ENCODE assay signal across 11 mouse cellular contexts in the genomic region with DNA sequence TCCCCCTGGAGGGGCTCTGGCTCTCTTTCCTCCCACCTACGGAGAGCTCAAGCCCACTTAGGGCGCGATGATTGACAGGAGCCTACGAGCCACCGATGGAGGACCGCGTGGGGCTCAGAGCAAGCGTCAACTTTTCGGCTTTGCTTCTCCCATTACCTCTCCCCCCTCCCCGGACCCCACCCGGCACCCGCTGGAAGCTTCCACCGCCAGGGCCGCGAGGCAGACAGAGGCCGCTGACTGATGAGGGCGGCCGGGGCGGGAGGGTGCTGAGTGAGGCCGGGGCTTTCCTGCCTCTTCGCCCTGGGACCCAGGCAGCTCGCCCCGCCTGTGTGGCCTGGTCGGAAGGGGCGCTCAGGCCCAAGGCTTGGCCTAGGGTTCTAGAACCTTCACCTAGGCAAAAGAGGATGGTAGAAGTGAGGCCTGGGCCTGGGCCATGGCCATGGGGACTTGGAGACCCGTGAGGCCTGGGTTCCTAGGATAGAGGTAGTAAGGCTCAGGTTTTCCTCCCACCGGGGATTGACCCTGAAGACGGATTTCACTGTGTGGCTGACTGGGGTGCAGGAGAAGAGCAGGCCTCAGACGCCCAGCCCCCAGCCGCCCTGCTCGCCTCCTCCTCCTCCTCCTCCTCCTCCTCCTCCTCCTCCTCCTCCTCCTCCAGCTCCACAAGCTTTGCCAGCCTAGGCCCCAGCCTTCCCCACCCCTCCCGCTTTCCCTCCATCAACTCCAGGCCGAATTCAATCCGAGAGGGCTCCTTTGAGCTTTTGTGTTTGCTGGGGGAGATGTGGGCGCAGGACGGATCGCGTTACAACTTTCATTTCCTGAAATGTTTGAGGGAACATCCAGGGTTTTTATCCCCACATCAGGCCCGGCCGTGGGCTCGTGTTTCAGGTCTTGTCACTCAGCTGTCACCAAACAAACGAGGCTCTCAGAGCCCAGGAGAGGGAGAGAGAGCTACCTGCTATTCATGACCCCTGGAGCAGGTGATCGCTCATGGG. TPM values are rescaled to one million over a fixed set of nuclear protein-coding genes. Genes with fewer than 3 reads are reported as not detected.
DNase-seq lines count a peak whose midpoint lies in the region; ATAC-seq and TF ChIP-seq lines count a peak whose summit lies in the region.
"Had no signal": no experiment of that assay in that cellular context is flagged by ENCODE, and none has a peak within 500 bp of the region (broad histone marks: within the 10 kb centered on the region; RNA-seq: fewer than 3 reads in every experiment).

No protein-coding gene starts in this region.

- H3K9ac ChIP-seq in hindbrain, postnatal 0 days (replicated peaks; ENCODE audit: low read length) = no peak overlapping the region
- peak overlapping the region; percentile 74 for H3K9ac ChIP-seq in embryonic facial prominence, embryonic 13.5 days

- no peak overlapping the region for H3K4me2 ChIP-seq in hindbrain, postnatal 0 days (ENCODE audit: low read depth, low read length)
- H3K4me2 ChIP-seq in embryonic facial prominence, embryonic 13.5 days = peak overlapping the region; percentile 66

- peak overlapping the region; percentile 41 for H3K4me3 ChIP-seq in hindbrain, embryonic 10.5 days
- H3K4me3 ChIP-seq in hindbrain, postnatal 0 days (ENCODE audit: low read length) = no peak overlapping the region
- H3K4me3 ChIP-seq in embryonic facial prominence, embryonic 13.5 days = peak overlapping the region; percentile 34
- peak overlapping the region; percentile 44 for H3K4me3 ChIP-seq in limb, embryonic 10.5 days

- H3K27ac ChIP-seq in hindbrain, embryonic 10.5 days = peak overlapping the region; percentile 83
- no peak overlapping the region for H3K27ac ChIP-seq in hindbrain, postnatal 0 days
- H3K27ac ChIP-seq in embryonic facial prominence, embryonic 13.5 days = peak overlapping the region; percentile 95
- H3K27ac ChIP-seq in limb, embryonic 10.5 days = peak overlapping the region; percentile 89

- no peak for TF ChIP-seq CTCF in hindbrain, postnatal 0 days (IDR thresholded peaks at IDR 0.05; ENCODE audit: low read depth)

- H3K36me3 ChIP-seq in hindbrain, embryonic 10.5 days = no peaks in the 10 kb centered on the region
- no peaks in the 10 kb centered on the region for H3K36me3 ChIP-seq in hindbrain, postnatal 0 days (ENCODE audit: insufficient read depth, low read length)
- H3K36me3 ChIP-seq in embryonic facial prominence, embryonic 13.5 days = no peaks in the 10 kb centered on the region
- peaks cover 8% of the 10 kb centered on the region; the same call in 1 of the 2 replicates for H3K36me3 ChIP-seq in limb, embryonic 10.5 days

- peaks cover 27% of the 10 kb centered on the region for H3K4me1 ChIP-seq in hindbrain, embryonic 10.5 days (replicated peaks)
- H3K4me1 ChIP-seq in hindbrain, postnatal 0 days (ENCODE audit: insufficient read depth, low read length) = no peaks in the 10 kb centered on the region
- peaks cover 52% of the 10 kb centered on the region for H3K4me1 ChIP-seq in embryonic facial prominence, embryonic 13.5 days
- peaks cover 47% of the 10 kb centered on the region for H3K4me1 ChIP-seq in limb, embryonic 10.5 days

- peak; percentile 66 for DNase-seq in hindbrain, embryonic 10.5 days (ENCODE audit: low spot score)
- no peak for DNase-seq in hindbrain, postnatal 0 days (ENCODE audit: low spot score)
- DNase-seq in ES-CJ7 (ENCODE audit: low read depth, low spot score) = peak; percentile 65
- DNase-seq in limb, embryonic 10.5 days (ENCODE audit: low spot score) = peak; percentile 72
- DNase-seq in urinary bladder, postnatal 36 days (ENCODE audit: low spot score in 2 of 2) = no peak
- no peak for DNase-seq in left cerebral cortex, adult 18-20 months (ENCODE audit: low spot score in 2 of 2)
- DNase-seq in adrenal gland, postnatal 4 days (ENCODE audit: low spot score in 2 of 2) = no peak
- DNase-seq: cerebellum, postnatal 14 days; kidney, adult 2 months had no signal

- no peaks in the 10 kb centered on the region for H3K9me3 ChIP-seq in hindbrain, embryonic 10.5 days
- H3K9me3 ChIP-seq in hindbrain, postnatal 0 days (ENCODE audit: low read length) = no peaks in the 10 kb centered on the region
- no peaks in the 10 kb centered on the region for H3K9me3 ChIP-seq in embryonic facial prominence, embryonic 13.5 days
- no peaks in the 10 kb centered on the region for H3K9me3 ChIP-seq in limb, embryonic 10.5 days (replicated peaks)

- ATAC-seq in hindbrain, postnatal 0 days = no peak
- ATAC-seq in embryonic facial prominence, embryonic 13.5 days (ENCODE audit: insufficient number of reproducible peaks, insufficient read depth, low FRiP score, low TSS enrichment, low read depth) = peak; percentile 75

- H3K27me3 ChIP-seq in hindbrain, embryonic 10.5 days (ENCODE audit: insufficient read depth, poor library complexity, severe bottlenecking) = peaks cover 87% of the 10 kb centered on the region
- peaks cover 80% of the 10 kb centered on the region for H3K27me3 ChIP-seq in hindbrain, postnatal 0 days (ENCODE audit: insufficient read depth, low read length)
- peaks cover 23% of the 10 kb centered on the region for H3K27me3 ChIP-seq in embryonic facial prominence, embryonic 13.5 days
- H3K27me3 ChIP-seq in limb, embryonic 10.5 days (ENCODE audit: low read depth, poor library complexity, severe bottlenecking) = peaks cover 87% of the 10 kb centered on the region

- 2% methylated on average over 43 of the region's 43 CpGs for WGBS in hindbrain, embryonic 10.5 days
- 2% methylated on average over 40 of the region's 43 CpGs for WGBS in hindbrain, postnatal 0 days
- WGBS in embryonic facial prominence, embryonic 13.5 days = 3% methylated on average over 40 of the region's 43 CpGs
- WGBS in limb, embryonic 10.5 days = 2% methylated on average over 43 of the region's 43 CpGs

RNA-seq across cellular contexts. Expression of gene Six1, which starts 18.5 kb away (rescaled TPM):
- polyA plus RNA-seq in hindbrain, embryonic 10.5 days (2016; fragmentation: Nextera tagmentation; extraction: Ambion mirVana) = 21.1 and 33.5 TPM in 2 replicates
- total RNA-seq in hindbrain, postnatal 0 days (2014; rRNA removed) = 0.22 and 0.47 TPM in 2 replicates
- polyA plus RNA-seq in hindbrain, postnatal 0 days (2015; fragmentation: Nextera tagmentation; extraction: Ambion mirVana) = 0.54 and 0.68 TPM in 2 replicates
- 34.3 and 35.0 TPM in 2 replicates for polyA plus RNA-seq in embryonic facial prominence, embryonic 13.5 days (2015; fragmentation: Nextera tagmentation; extraction: Ambion mirVana)
- polyA plus RNA-seq in limb, embryonic 10.5 days (2016; fragmentation: Nextera tagmentation; extraction: Ambion mirVana) = 18.0 and 32.6 TPM in 2 replicates
- under 1 TPM; 0.40 to 0.42 TPM for total RNA-seq in left cerebral cortex, adult 18-20 months (2021)
- total RNA-seq in adrenal gland, postnatal 4 days (2021) = 1 to 10 TPM; 4.0 to 5.6 TPM
- polyA plus RNA-seq: spleen, adult 2 months had no signal

Comparison
In these comparisons a context has a peak if more than half of its experiments do, and no peak if none do; other contexts are left out.
1. DNase-seq: peak in hindbrain, embryonic 10.5 days (single experiment), ES-CJ7 (single experiment) and limb, embryonic 10.5 days (single experiment); none in hindbrain, postnatal 0 days (single experiment), urinary bladder, postnatal 36 days (0 of 2), left cerebral cortex, adult 18-20 months (0 of 2) and adrenal gland, postnatal 4 days (0 of 2).
2. RNA of gene Six1, which starts 18.5 kb away (polyA plus RNA-seq): 34.3 to 35.0 TPM in embryonic facial prominence, embryonic 13.5 days, 18.0 to 32.6 TPM in limb, embryonic 10.5 days and 21.1 to 33.5 TPM in hindbrain, embryonic 10.5 days; 0.54 to 0.68 TPM in hindbrain, postnatal 0 days; every median in the first group is over 10 times any median in the second.